Comparison of ENCODE assay signal across 7 mouse cellular contexts in the genomic region with DNA sequence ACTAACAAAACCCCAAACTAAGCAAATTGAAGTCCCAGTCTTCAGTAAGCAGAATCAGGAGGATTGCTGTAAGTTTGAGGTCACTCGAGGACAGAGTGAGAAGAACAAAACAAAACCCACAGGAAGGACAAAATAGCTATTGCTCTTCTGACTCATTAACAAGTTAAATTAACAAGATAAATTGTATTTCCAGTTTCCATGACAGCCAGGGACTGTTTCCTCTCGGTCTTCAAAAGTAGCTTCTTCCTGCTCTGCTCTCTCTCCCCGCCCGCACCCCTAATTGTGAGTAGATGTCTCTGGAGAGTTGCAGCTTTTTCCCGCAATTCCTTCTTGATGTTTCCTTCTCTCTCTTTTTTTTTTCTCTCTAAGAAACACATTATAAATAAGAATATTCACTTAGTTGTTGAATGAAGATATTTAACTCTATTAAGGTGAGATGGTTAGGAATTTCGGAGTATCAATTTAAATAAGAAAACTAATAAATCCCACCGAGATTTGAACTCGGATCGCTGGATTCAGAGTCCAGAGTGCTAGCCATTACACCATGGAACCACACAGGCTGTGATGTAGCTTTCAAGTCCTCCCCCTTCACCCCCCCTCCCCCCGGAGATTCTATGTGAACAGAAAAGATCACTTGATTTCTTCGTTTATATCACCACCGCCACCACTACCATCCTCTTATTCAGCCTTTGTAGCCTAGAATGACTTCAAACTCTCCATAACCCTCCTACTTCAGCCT. TPM values are rescaled to one million over a fixed set of nuclear protein-coding genes. Genes with fewer than 3 reads are reported as not detected.
A peak's percentile ranks its signal among the peaks of the same experiment; 100 is the strongest.
DNase-seq lines count a peak whose midpoint lies in the region; ATAC-seq and TF ChIP-seq lines count a peak whose summit lies in the region.

No protein-coding gene starts in this region.

- no peaks in the 10 kb centered on the region for H3K9me3 ChIP-seq in embryonic facial prominence, embryonic 15.5 days (replicated peaks)
- H3K9me3 ChIP-seq in limb, embryonic 14.5 days (ENCODE audit: control insufficient read depth, low read length): no peaks in the 10 kb centered on the region
- no peaks in the 10 kb centered on the region for H3K9me3 ChIP-seq in neural tube, embryonic 15.5 days (replicated peaks)

- peaks cover 16% of the 10 kb centered on the region for H3K4me1 ChIP-seq in embryonic facial prominence, embryonic 15.5 days
- H3K4me1 ChIP-seq in limb, embryonic 14.5 days (ENCODE audit: control insufficient read depth, insufficient read depth, low read length): peaks cover 4% of the 10 kb centered on the region; the same call in 1 of the 2 replicates
- peaks cover 14% of the 10 kb centered on the region for H3K4me1 ChIP-seq in neural tube, embryonic 15.5 days

- no peak overlapping the region for H3K27ac ChIP-seq in embryonic facial prominence, embryonic 15.5 days (replicated peaks)
- H3K27ac ChIP-seq in limb, embryonic 14.5 days (replicated peaks; ENCODE audit: low read depth, low read length): no peak overlapping the region
- H3K27ac ChIP-seq in neural tube, embryonic 15.5 days (replicated peaks): no peak overlapping the region

- ATAC-seq in embryonic facial prominence, embryonic 15.5 days (ENCODE audit: insufficient number of reproducible peaks, low FRiP score, low TSS enrichment, low read depth): no peak
- no peak for ATAC-seq in limb, embryonic 14.5 days (ENCODE audit: low FRiP score, low read depth)
- ATAC-seq in neural tube, embryonic 15.5 days (ENCODE audit: low FRiP score): no peak

- H3K36me3 ChIP-seq in embryonic facial prominence, embryonic 15.5 days: no peaks in the 10 kb centered on the region
- no peaks in the 10 kb centered on the region for H3K36me3 ChIP-seq in limb, embryonic 14.5 days (ENCODE audit: control insufficient read depth, insufficient read depth, low read length)
- no peaks in the 10 kb centered on the region for H3K36me3 ChIP-seq in neural tube, embryonic 15.5 days

- no peak overlapping the region for H3K9ac ChIP-seq in embryonic facial prominence, embryonic 15.5 days
- H3K9ac ChIP-seq in limb, embryonic 14.5 days (ENCODE audit: low read depth, low read length, severe bottlenecking): no peak overlapping the region
- no peak overlapping the region for H3K9ac ChIP-seq in neural tube, embryonic 15.5 days (replicated peaks)

- peak overlapping the region; percentile 21 for H3K4me3 ChIP-seq in embryonic facial prominence, embryonic 15.5 days (replicated peaks)
- H3K4me3 ChIP-seq in limb, embryonic 14.5 days (replicated peaks; ENCODE audit: low read length): peak overlapping the region; percentile 31
- H3K4me3 ChIP-seq in neural tube, embryonic 15.5 days (replicated peaks): 0 out of 2 replicates have a peak overlapping the region, but pooled peaks have one; percentile 12

- H3K27me3 ChIP-seq in embryonic facial prominence, embryonic 15.5 days: peaks cover 73% of the 10 kb centered on the region
- peaks cover 71% of the 10 kb centered on the region for H3K27me3 ChIP-seq in limb, embryonic 14.5 days (ENCODE audit: control insufficient read depth, insufficient read depth, low read length)
- H3K27me3 ChIP-seq in neural tube, embryonic 15.5 days (replicated peaks): peaks cover 82% of the 10 kb centered on the region

- 2% methylated on average over 12 of the region's 12 CpGs for WGBS in embryonic facial prominence, embryonic 15.5 days
- WGBS in limb, embryonic 14.5 days: 4% methylated on average over 12 of the region's 12 CpGs
- 3% methylated on average over 12 of the region's 12 CpGs for WGBS in neural tube, embryonic 15.5 days

- DNase-seq in 416B (ENCODE audit: low read depth): peak; percentile 45
- peak; percentile 61 for DNase-seq in CD4-positive helper T cell, adult 2 months (ENCODE audit: low read depth, low spot score)
- DNase-seq in limb, embryonic 14.5 days (ENCODE audit: low spot score): peak; percentile 31
- no peak for DNase-seq in cerebellum, adult 11-12 months
- no peak for DNase-seq in layer of hippocampus, adult 11-12 months (ENCODE audit: low spot score)

- no peak for TF ChIP-seq POLR2A in limb, embryonic 14.5 days (IDR thresholded peaks at IDR 0.05; ENCODE audit: borderline replicate concordance, extremely low read depth, insufficient read depth, insufficient read length)

- peak overlapping the region; percentile 55 for H3K4me2 ChIP-seq in embryonic facial prominence, embryonic 15.5 days (replicated peaks)
- H3K4me2 ChIP-seq in limb, embryonic 14.5 days (replicated peaks; ENCODE audit: low read depth, low read length, severe bottlenecking): peak overlapping the region; percentile 19
- H3K4me2 ChIP-seq in neural tube, embryonic 15.5 days: peak overlapping the region; percentile 30

RNA-seq across cellular contexts. Expression of a gene that starts 13.3 kb away (rescaled TPM):
- 1.2 and 1.8 TPM in 2 replicates for polyA plus RNA-seq in embryonic facial prominence, embryonic 15.5 days (2015; fragmentation: Nextera tagmentation; extraction: Ambion mirVana)
- 1.1 and 1.6 TPM in 2 replicates for polyA plus RNA-seq in limb, embryonic 14.5 days (2012; rRNA removed)
- polyA plus RNA-seq in limb, embryonic 14.5 days (2014; fragmentation: Nextera tagmentation; extraction: Ambion mirVana): 0.51 and 0.57 TPM in 2 replicates
- polyA plus RNA-seq in neural tube, embryonic 15.5 days (2015; fragmentation: Nextera tagmentation; extraction: Ambion mirVana): 0.09 and 167 TPM in 2 replicates

RNA-seq across cellular contexts. Expression of a gene that starts 15.3 kb away (rescaled TPM):
- 0.29 TPM in 2 replicates for polyA plus RNA-seq in embryonic facial prominence, embryonic 15.5 days (2015; fragmentation: Nextera tagmentation; extraction: Ambion mirVana)
- polyA plus RNA-seq in limb, embryonic 14.5 days (2012; rRNA removed): 0.09 and 0.17 TPM in 2 replicates
- polyA plus RNA-seq in limb, embryonic 14.5 days (2014; fragmentation: Nextera tagmentation; extraction: Ambion mirVana): 0.11 and 0.18 TPM in 2 replicates
- polyA plus RNA-seq in neural tube, embryonic 15.5 days (2015; fragmentation: Nextera tagmentation; extraction: Ambion mirVana): 0.11 TPM in 1 of 2 replicates, not detected in the other

RNA-seq across cellular contexts. Expression of a gene that starts 39.1 kb away (rescaled TPM):
- 2.8 and 17.2 TPM in 2 replicates for polyA plus RNA-seq in embryonic facial prominence, embryonic 15.5 days (2015; fragmentation: Nextera tagmentation; extraction: Ambion mirVana)
- polyA plus RNA-seq in limb, embryonic 14.5 days (2012; rRNA removed): 5.5 and 14.9 TPM in 2 replicates
- 6.5 and 22.1 TPM in 2 replicates for polyA plus RNA-seq in limb, embryonic 14.5 days (2014; fragmentation: Nextera tagmentation; extraction: Ambion mirVana)
- polyA plus RNA-seq in neural tube, embryonic 15.5 days (2015; fragmentation: Nextera tagmentation; extraction: Ambion mirVana): 4.5 TPM in 1 of 2 replicates, not detected in the other

RNA-seq across cellular contexts. Expression of a gene that starts 39.4 kb away (rescaled TPM):
- 3.1 and 4.0 TPM in 2 replicates for polyA plus RNA-seq in embryonic facial prominence, embryonic 15.5 days (2015; fragmentation: Nextera tagmentation; extraction: Ambion mirVana)
- polyA plus RNA-seq in limb, embryonic 14.5 days (2012; rRNA removed): 24.6 and 30.5 TPM in 2 replicates
- polyA plus RNA-seq in limb, embryonic 14.5 days (2014; fragmentation: Nextera tagmentation; extraction: Ambion mirVana): 6.9 and 7.1 TPM in 2 replicates
- polyA plus RNA-seq in neural tube, embryonic 15.5 days (2015; fragmentation: Nextera tagmentation; extraction: Ambion mirVana): 0.97 and 2.2 TPM in 2 replicates

RNA-seq across cellular contexts. Expression of a gene that starts 44.9 kb away (rescaled TPM):
- 17.5 and 20.6 TPM in 2 replicates for polyA plus RNA-seq in embryonic facial prominence, embryonic 15.5 days (2015; fragmentation: Nextera tagmentation; extraction: Ambion mirVana)
- polyA plus RNA-seq in limb, embryonic 14.5 days (2012; rRNA removed): 31.0 and 39.5 TPM in 2 replicates
- polyA plus RNA-seq in limb, embryonic 14.5 days (2014; fragmentation: Nextera tagmentation; extraction: Ambion mirVana): 14.0 and 14.7 TPM in 2 replicates
- polyA plus RNA-seq in neural tube, embryonic 15.5 days (2015; fragmentation: Nextera tagmentation; extraction: Ambion mirVana): 4.8 and 8.5 TPM in 2 replicates

Comparison
In these comparisons a context has a peak if more than half of its experiments do, and no peak if none do; other contexts are left out.
1. DNase-seq: peak in 416B (single experiment), CD4-positive helper T cell, adult 2 months (single experiment) and limb, embryonic 14.5 days (single experiment); none in cerebellum, adult 11-12 months (single experiment) and layer of hippocampus, adult 11-12 months (single experiment).
2. Peak in every context shown above with its lines, with median percentiles within 50 percentile points of each other: H3K4me2 ChIP-seq and H3K4me3 ChIP-seq.